Comparison of ENCODE assay signal across 8 mouse cellular contexts in the genomic region with DNA sequence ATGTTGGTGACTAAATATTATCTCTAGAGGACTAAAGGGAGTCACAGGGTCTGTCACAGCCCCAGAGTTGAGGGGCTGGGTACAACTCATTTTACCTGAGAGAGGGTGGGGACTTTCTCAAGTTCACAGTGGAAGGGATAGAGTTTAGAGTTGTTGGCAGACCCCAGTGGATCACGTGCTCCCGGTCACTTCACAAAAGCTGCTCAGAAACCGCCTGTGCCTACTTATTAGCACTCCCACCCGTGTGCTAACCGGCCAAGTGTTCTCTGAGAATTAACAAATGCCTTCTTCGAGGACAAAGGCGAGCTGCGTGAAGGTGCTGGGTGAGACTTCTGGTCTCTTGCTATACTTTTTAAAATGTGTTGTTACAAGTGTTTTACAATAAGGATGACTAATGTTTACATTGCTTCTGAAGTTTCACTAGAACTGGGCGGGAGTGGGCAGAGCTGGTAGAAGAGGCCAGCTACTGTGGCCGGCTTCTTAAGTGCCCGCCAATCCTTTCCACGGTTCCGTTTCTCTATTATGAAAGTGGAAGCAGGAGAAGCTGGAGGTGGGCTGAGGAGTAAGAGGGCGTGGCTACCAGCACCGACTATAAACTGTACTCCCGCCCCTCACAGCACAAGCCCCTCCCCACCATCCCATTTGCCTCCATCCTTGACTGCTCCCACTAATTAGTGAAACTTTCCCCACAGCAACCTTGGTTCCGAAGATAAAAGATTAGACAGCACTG. TPM values are rescaled to one million over a fixed set of nuclear protein-coding genes. Genes with fewer than 3 reads are reported as not detected.
DNase-seq lines count a peak whose midpoint lies in the region; ATAC-seq lines count a peak whose summit lies in the region.

No protein-coding gene starts in this region.

- peak; percentile 17 for DNase-seq in CD4-positive, CD25-positive, alpha-beta regulatory T cell, adult 2 months (ENCODE audit: low read depth, low spot score)
- peak; percentile 58 for DNase-seq in ZHBTc4 (ENCODE audit: low read depth, low spot score)
- peak; percentile 27 for DNase-seq in kidney, adult 9 months
- DNase-seq in lung, postnatal 14 days, result peak; percentile 25
- DNase-seq in spleen, postnatal 14 days (ENCODE audit: low spot score in 2 of 2), result no peak
- no peak for DNase-seq in layer of hippocampus, postnatal 25 days (ENCODE audit: extremely low spot score in 1 of 2, low spot score in 1 of 2)
- no peak for DNase-seq in spleen, adult 12 weeks (ENCODE audit: low spot score)

- no peak for ATAC-seq in CD4-positive, CD25-positive, alpha-beta regulatory T cell, adult 4 months

RNA-seq across cellular contexts. Expression of gene Cd6, which starts 11.5 kb away (rescaled TPM):
- polyA plus RNA-seq in CD4-positive, CD25-positive, alpha-beta regulatory T cell, adult 4 months (2017; shearing (Covaris generic)), result 100 to 1,000 TPM; 464 to 904 TPM
- under 1 TPM; 0.25 to 0.49 TPM for total RNA-seq in layer of hippocampus, postnatal 25 days (2021)

RNA-seq across cellular contexts. Expression of gene Slc15a3, which starts 21.1 kb away (rescaled TPM):
- 1 to 10 TPM; 2.0 to 4.2 TPM for polyA plus RNA-seq in CD4-positive, CD25-positive, alpha-beta regulatory T cell, adult 4 months (2017; shearing (Covaris generic))
- total RNA-seq in layer of hippocampus, postnatal 25 days (2021), result 1 to 10 TPM; 1.1 to 1.9 TPM

RNA-seq across cellular contexts. Expression of gene Tmem132a, which starts 51.4 kb away (rescaled TPM):
- under 1 TPM in 1 of 2 experiments, not detected in 1; 0.39 TPM for polyA plus RNA-seq in CD4-positive, CD25-positive, alpha-beta regulatory T cell, adult 4 months (2017; shearing (Covaris generic))
- 100 to 1,000 TPM; 198 to 220 TPM for total RNA-seq in layer of hippocampus, postnatal 25 days (2021)

Comparison
In these comparisons a context has a peak if more than half of its experiments do, and no peak if none do; other contexts are left out.
1. DNase-seq: peak in CD4-positive, CD25-positive, alpha-beta regulatory T cell, adult 2 months (single experiment), ZHBTc4 (single experiment), kidney, adult 9 months (single experiment) and lung, postnatal 14 days (single experiment); none in spleen, postnatal 14 days (0 of 2), layer of hippocampus, postnatal 25 days (0 of 2) and spleen, adult 12 weeks (single experiment).